Mouse (Mus musculus) forebrain, embryonic 12.5 days (tissue): ENCODE data around the gene Gm21293. TPM values are rescaled to one million over a fixed set of nuclear protein-coding genes. Genes with fewer than 3 reads are reported as not detected.
"Not testable (repeated sequence)": the region's sequence is repeated elsewhere in the genome, so short reads cannot be mapped to it uniquely, and the experiment has no call there.

Experiments used
- ATAC-seq: fragments of 200-750 bp; cut with Nextera tagmentation; 2 replicates; pipeline ENCODE4 v1.8.0; 2017; ENCODE audit warnings: moderate TSS enrichment; ENCODE audit not compliant: low FRiP score
- H3K27ac ChIP-seq: fragments of 300-500 bp; sonication (generic); 2 replicates; pipeline ENCODE4 v1.5.1; 2016; ENCODE audit warnings: mild to moderate bottlenecking
- H3K27me3 ChIP-seq: fragments of 300-500 bp; sonication (generic); 2 replicates; pipeline ENCODE4 v1.6.1; 2016; ENCODE audit warnings: mild to moderate bottlenecking
- H3K36me3 ChIP-seq: fragments of 300-500 bp; sonication (generic); replicated peaks from 2 replicates; pipeline ENCODE4 v1.6.1; 2016; ENCODE audit warnings: mild to moderate bottlenecking
- H3K4me1 ChIP-seq: fragments of 300-500 bp; sonication (generic); 2 replicates; pipeline ENCODE4 v1.6.1; 2016
- H3K4me2 ChIP-seq: fragments of 300-500 bp; sonication (generic); 2 replicates; pipeline ENCODE4 v1.6.1; 2016; ENCODE audit warnings: mild to moderate bottlenecking, moderate library complexity
- H3K4me3 ChIP-seq: fragments of 300-500 bp; sonication (generic); replicated peaks from 2 replicates; pipeline ENCODE4 v1.5.1; 2016; ENCODE audit warnings: mild to moderate bottlenecking
- H3K9ac ChIP-seq: fragments of 300-500 bp; sonication (generic); 2 replicates; pipeline ENCODE4 v1.6.1; 2016; ENCODE audit warnings: mild to moderate bottlenecking
- H3K9me3 ChIP-seq: fragments of 300-500 bp; sonication (generic); 2 replicates; pipeline ENCODE4 v1.6.1; 2016
- WGBS: fragments of 180-500 bp; shearing (Covaris S2); methylation state at CpG from one replicate; pipeline ENCODE4 v1.1.7; 2016; 5-methylcytosine and 5-hydroxymethylcytosine counted together
- polyA plus RNA-seq: library from polyadenylated mRNA; unstranded; fragments of >200 nt; fragmentation: Nextera tagmentation; extraction: Ambion mirVana; gene quantifications from 2 replicates; pipeline ENCODE4 v1.2.1, GENCODE M21; 2016

Gene Gm21293
- polyA plus RNA-seq = not detected in 2 replicates

- not testable (repeated sequence) for ATAC-seq, H3K9ac ChIP-seq, H3K36me3 ChIP-seq, H3K4me2 ChIP-seq, H3K4me1 ChIP-seq, H3K4me3 ChIP-seq, H3K9me3 ChIP-seq, H3K27ac ChIP-seq, H3K27me3 ChIP-seq
- no CpG with 5 or more reads among the region's 3 CpGs for WGBS
These were observed at the start of gene Gm21293 for GRCm38 (mm10) chr10:104142687-104143086. Gene Gm21293, plus strand, starts transcription at chr10:104142987.

- H3K4me1 ChIP-seq = no peaks in the 10 kb centered on the region
- H3K27me3 ChIP-seq = no peaks in the 10 kb centered on the region
- WGBS = 86% methylated on average over 3 of the region's 3 CpGs
- H3K4me3 ChIP-seq = no peak overlapping the region
- H3K27ac ChIP-seq = no peak overlapping the region
- no peaks in the 10 kb centered on the region for H3K36me3 ChIP-seq
- H3K9me3 ChIP-seq = no peaks in the 10 kb centered on the region
- H3K9ac ChIP-seq = no peak overlapping the region
- no peak for ATAC-seq
- no peak overlapping the region for H3K4me2 ChIP-seq
These were observed 32.7 kb upstream of the Gm21293 start for GRCm38 (mm10) chr10:104110044-104110443.

GRCm38 (mm10) chr10:104118312-104118711 is 24.5 kb upstream of the Gm21293 start:
- Histone ChIP-seq H3K27me3 (no peaks in the 10 kb centered on the region), H3K36me3 (no peaks in the 10 kb centered on the region), H3K9ac (no peak overlapping the region), H3K27ac (no peak overlapping the region), H3K4me1 (no peaks in the 10 kb centered on the region), H3K4me2 (no peak overlapping the region), H3K9me3 (no peaks in the 10 kb centered on the region), H3K4me3 (no peak overlapping the region)
- 87% methylated on average over 2 of the region's 2 CpGs for whole genome bisulfite sequencing
- no peak for ATAC-seq

- H3K4me2 ChIP-seq, H3K9ac ChIP-seq, H3K27me3 ChIP-seq, H3K9me3 ChIP-seq, H3K36me3 ChIP-seq, H3K4me1 ChIP-seq, H3K4me3 ChIP-seq, H3K27ac ChIP-seq, ATAC-seq: not testable (repeated sequence)
- no CpG with 5 or more reads among the region's 3 CpGs for WGBS
These were observed 8.4 kb downstream of the Gm21293 start, which contains the start of gene Gm6763 for GRCm38 (mm10) chr10:104151197-104151596. Gene Gm6763, plus strand, starts transcription at chr10:104151497.

GRCm38 (mm10) chr10:104159706-104160105 is 16.9 kb downstream of the Gm21293 start, which contains the start of gene Gm8764:
Gene Gm8764, plus strand, starts transcription at chr10:104160006.
- H3K9ac ChIP-seq, H3K9me3 ChIP-seq, H3K27me3 ChIP-seq, H3K4me1 ChIP-seq, H3K36me3 ChIP-seq, H3K4me3 ChIP-seq, H3K4me2 ChIP-seq, ATAC-seq, H3K27ac ChIP-seq: not testable (repeated sequence)
- no CpG with 5 or more reads among the region's 3 CpGs for WGBS

- not testable (repeated sequence) for H3K9ac ChIP-seq, ATAC-seq, H3K4me2 ChIP-seq, H3K27ac ChIP-seq, H3K27me3 ChIP-seq, H3K4me3 ChIP-seq, H3K9me3 ChIP-seq, H3K4me1 ChIP-seq, H3K36me3 ChIP-seq
- no CpG with 5 or more reads among the region's 3 CpGs for WGBS
These were observed 25.4 kb downstream of the Gm21293 start, which contains the start of gene Gm21304 for GRCm38 (mm10) chr10:104168215-104168614. Gene Gm21304, plus strand, starts transcription at chr10:104168515.

- H3K4me1 ChIP-seq, H3K4me3 ChIP-seq, H3K27me3 ChIP-seq, H3K9me3 ChIP-seq, H3K4me2 ChIP-seq, H3K9ac ChIP-seq, H3K27ac ChIP-seq, ATAC-seq, H3K36me3 ChIP-seq: not testable (repeated sequence)
- WGBS = no CpG with 5 or more reads among the region's 3 CpGs
These were observed 33.9 kb downstream of the Gm21293 start, which contains the start of gene Gm21312 for GRCm38 (mm10) chr10:104176724-104177123. Gene Gm21312, plus strand, starts transcription at chr10:104177024.

- H3K4me2 ChIP-seq, H3K9me3 ChIP-seq, H3K4me1 ChIP-seq, H3K27me3 ChIP-seq, H3K27ac ChIP-seq, H3K4me3 ChIP-seq, H3K36me3 ChIP-seq, H3K9ac ChIP-seq, ATAC-seq: not testable (repeated sequence)
- no CpG with 5 or more reads among the region's 3 CpGs for WGBS
These were observed 42.4 kb downstream of the Gm21293 start, which contains the start of gene Gm20765 for GRCm38 (mm10) chr10:104185233-104185632. Gene Gm20765, plus strand, starts transcription at chr10:104185533.

- not testable (repeated sequence) for H3K27me3 ChIP-seq, H3K9me3 ChIP-seq, H3K4me3 ChIP-seq, H3K27ac ChIP-seq, H3K4me2 ChIP-seq, H3K9ac ChIP-seq, H3K36me3 ChIP-seq, H3K4me1 ChIP-seq, ATAC-seq
- WGBS = no CpG with 5 or more reads among the region's 3 CpGs
These were observed 51.0 kb downstream of the Gm21293 start, which contains the start of gene Gm4340 for GRCm38 (mm10) chr10:104193742-104194141. Gene Gm4340, plus strand, starts transcription at chr10:104194042.

Other genes with a start within 250 kb of the Gm21293 start
- gene Gm6763, start 8.5 kb downstream of the Gm21293 start, polyA plus RNA-seq = not detected in 2 replicates
- gene Gm8764, start 17.0 kb downstream of the Gm21293 start, polyA plus RNA-seq = not detected in 2 replicates
- not detected in 2 replicates for gene Gm21304, start 25.5 kb downstream of the Gm21293 start, polyA plus RNA-seq
- gene Gm21312, start 34.0 kb downstream of the Gm21293 start, polyA plus RNA-seq = not detected in 2 replicates
- gene Gm20765, start 42.5 kb downstream of the Gm21293 start, polyA plus RNA-seq = not detected in 2 replicates
- gene Gm4340, start 51.1 kb downstream of the Gm21293 start, polyA plus RNA-seq = not detected in 2 replicates